Mouse (Mus musculus) monocyte, adult 2 months (primary cell): ENCODE measurements around the gene Oit3.

Experiments used
- DNase-seq, 2 experiments: peaks; one replicate each; pipeline ENCODE4 v3.0.0; 2022; ENCODE audit warnings: low spot score in 2 of 2, low read depth in 1 of 2

The Oit3 gene

DNA sequence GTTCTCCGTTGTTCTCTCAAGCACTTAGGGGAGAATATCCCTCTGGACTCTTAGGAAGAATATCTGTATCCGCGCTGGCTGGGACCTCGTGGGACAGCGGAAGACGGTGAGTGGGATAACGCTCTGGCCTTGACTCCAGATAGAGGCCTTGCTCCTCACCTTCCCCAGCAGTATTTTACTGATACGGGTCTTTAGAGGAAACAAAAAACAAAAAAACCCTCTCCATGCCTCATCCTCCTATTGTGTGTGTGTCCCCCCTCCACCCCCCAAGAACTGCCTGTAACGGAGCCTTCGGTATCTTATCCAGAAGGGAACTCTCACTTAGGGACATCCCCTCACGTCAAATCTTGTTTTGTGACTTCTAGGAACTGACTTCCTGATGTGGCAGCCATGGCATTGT lies at the start of gene Oit3:
Oit3 (minus strand) TSS at position 44 of the 400 bp plus-strand sequence.
- no peak for DNase-seq

DNA sequence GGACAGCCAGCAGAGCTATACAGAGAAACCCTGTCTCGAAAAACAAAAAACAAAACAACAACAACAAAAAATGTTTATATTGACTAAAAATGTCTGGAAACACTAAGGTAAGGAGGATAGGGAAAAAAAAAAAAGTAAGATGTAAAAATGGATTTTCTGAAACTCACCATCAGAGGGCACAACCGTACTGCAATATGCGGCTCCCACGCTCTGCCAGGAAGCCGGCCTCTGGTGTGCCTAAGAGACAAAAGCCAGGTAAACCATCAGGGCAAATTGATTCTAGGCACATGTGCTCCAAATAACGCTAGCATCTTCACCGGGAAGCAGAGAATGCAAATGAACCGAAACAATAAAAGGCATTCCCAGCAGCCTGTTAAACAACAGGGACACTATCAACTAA lies 49.3 kb upstream of the Oit3 start:
- no peak for DNase-seq

DNA sequence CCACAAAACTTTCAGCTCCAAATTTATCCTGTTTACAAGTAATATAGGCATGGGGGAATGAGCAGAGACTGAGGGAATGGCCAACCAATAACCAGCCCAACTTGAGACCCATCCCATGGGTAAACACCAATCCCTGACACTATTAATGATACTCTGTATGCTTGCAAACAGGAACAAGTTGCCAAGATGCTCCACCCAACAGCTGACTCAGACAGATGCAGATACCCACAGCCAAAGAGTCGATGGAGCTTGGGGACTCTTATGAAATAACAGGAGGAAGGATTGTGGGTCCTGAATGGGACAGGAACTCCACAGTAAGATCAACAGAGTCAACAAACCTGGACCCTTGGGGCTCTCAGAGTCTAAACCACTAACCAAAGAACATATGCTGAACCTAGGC lies 47.8 kb upstream of the Oit3 start:
- DNase-seq, result no peak

DNA sequence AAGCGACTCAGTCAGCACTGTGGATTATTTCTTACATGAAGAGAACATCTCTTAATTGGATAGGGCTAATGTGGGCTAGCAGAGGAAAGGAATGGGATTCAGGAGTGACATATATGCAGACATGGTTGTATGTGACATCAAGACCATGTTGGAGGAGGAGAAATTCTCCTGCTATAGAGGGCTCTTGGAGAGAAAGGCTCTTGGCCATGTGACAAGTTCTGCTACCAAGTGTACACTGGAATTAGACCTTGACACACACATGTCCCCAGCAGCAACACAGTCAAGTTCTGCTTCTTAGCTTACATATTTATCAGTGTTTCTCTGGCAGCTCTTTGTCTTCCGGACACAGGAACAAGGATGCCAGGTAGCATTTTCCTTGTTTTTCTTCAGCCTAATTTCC lies 45.8 kb upstream of the Oit3 start:
- no peak for DNase-seq

DNA sequence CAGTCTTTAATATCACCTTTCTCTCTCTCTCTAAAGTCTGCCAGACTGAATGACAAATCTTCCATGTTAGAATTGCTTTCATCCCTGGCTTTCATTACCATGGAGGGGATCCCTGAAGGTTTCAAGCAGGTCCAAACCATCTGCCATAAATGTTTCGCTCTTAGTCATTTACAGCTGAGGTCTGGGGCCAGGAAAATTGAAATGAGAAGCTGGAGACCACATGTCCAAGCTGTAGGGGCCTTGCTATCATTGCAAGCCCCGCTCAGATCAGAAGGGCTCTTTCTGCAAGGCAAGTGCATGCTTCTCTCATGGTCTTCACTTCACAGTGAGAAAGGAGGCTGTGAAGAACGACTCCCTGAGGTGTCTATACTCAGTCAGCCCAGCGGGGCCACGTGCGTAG lies 42.7 kb upstream of the Oit3 start:
- DNase-seq, result no peak

DNA sequence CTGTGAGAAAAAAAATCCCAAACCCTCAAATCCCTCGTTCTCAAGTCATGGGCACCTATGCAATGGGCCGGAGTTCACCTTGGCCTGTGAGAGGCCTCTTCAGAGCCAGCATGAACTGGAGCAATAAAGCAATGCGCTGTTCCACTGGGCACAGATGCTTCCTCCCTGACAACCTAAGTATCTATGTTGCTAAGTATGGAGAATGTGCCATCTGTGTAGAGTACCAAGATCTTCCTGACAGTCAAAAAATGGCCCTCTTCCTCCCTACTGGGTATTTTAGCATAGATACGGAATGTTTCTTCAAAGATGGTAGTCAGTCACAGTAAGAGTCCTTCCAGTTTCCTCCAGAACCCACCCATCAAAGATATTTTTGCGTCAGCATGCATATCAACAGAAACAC lies 39.8 kb upstream of the Oit3 start:
- no peak for DNase-seq

DNA sequence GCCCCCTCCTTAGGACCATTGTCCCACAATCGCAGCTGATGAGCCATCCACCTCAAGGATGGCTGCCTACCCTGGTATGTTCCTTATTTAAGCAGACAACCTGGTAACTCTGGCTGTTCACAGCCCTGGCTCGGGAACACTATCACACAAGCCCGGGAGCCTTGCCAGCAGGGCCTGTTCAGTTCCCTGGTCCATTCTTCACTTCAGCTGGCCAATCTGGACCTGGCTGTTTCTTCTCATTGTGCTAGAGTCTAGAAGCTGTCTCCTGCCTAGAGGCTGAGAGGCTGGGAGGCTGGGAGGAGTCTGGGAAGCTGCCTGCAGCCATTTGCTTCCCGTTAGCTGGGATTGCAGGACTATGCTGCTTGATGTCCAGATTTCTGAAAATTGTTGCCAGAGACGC lies 28.9 kb upstream of the Oit3 start:
- DNase-seq, result no peak

DNA sequence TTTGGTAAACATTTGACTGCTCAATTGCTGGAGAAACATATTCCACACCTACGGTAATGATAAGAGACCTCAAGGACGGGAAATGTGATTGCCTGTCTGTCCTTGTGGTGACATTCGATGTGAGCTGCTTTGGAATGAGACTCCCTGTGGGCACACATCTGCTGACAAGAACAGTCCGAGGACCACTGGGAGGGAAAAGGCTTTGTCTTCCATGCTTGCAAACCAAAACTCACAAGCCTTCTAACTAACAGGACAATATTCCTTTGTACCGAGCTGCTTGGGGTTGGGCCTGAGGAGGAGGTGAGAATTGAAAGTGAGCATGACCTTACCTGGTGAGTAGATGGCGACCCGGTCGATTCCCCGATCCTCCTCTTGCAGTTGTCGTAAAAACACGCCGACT lies 25.7 kb upstream of the Oit3 start:
- no peak for DNase-seq

DNA sequence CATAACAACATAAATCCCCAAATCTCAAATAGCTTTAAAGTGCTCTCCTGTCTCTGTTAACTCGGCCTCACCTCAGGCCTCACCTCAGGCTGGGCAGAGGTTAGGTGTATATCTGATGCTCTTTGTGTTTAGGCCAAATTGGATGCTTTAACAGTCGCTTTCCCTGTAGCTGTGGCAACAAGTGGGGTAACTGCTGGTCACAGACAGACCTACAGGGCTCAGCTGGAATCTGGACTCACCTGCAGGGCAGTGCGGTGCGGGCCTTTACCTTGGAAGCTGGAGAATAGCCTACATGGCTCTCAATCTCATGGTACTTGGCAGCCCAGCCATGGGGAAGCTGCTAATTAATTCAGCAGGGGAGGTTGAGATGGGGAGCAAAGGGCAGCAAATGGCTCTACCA lies 25.0 kb upstream of the Oit3 start:
- DNase-seq, result no peak

DNA sequence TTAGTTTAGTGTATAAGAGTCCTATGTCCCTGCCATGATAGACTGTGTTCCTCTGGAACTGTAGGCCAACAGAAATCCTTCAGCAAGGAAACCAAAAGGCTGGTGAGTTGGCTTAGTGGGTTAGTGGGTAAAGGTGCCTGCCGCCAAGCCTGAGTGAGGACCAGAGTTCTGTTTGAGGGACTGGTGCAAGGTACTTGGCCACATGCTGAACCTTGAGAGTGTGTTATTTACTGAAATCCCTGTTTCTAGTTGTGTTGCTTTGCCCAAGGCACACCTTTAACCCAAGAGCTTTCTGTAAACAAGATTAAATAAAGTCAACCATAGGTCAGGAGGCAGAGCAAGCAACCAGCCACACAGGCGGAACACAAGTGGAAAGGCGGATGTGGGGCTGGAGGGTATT lies 24.0 kb upstream of the Oit3 start:
- DNase-seq, result no peak

DNA sequence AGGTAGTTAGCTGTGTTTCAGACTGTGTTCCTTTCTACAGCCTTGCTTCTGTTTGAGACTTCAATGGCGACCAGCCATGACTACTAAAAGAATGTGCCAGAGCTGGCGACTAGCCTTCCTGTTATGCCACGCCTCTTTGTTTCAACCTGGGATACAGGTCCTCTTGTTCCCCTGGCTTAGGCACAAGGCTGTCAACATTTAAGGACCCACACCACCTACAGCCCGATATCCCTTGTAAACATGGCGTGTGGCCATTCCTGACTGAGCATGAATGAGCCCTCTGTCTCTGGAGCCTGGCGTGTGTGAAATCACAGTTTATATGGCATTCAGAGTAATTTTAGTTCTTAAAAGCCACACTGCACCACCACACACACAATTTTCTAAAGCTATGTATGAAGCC lies 20.7 kb upstream of the Oit3 start:
- no peak for DNase-seq

DNA sequence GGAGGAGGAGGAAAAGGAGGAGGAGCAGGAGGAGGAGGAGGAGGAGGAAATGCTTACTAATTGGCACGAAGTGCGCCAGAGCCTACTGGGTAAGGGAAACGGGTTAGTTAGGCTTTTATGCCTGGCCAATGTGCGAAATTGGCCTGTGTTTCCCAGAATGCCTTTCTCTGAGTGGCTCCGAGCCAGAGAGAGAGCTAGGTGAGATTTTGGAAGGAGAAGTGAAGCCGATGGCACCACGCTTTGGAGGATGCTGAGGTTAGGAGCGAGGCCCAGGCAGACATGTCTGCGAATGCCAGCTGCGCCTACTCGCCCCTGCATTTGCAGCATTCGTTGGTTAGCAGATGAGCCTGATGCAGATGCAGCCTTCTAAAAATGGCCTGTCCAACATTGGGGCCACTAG lies 18.2 kb upstream of the Oit3 start:
- DNase-seq, result no peak

DNA sequence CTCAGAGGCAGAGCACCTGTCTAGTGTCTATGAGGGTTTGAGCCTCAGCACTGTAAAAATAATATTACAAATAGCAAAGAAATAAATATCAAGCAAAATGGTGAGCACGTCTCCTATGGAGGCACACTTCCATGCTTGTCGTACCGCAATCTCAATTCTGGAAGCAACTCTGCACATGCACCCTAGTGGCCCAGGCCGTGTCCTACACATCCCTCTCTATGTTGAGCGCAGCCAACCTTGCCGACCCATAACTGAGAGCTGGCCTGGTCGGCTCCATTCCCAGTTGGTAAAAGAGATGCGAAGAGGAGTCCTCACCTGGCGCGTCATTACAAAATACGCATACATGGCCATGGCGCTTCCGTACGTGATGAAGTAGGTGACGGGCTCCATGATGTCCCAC lies 13.1 kb upstream of the Oit3 start:
- DNase-seq, result no peak

DNA sequence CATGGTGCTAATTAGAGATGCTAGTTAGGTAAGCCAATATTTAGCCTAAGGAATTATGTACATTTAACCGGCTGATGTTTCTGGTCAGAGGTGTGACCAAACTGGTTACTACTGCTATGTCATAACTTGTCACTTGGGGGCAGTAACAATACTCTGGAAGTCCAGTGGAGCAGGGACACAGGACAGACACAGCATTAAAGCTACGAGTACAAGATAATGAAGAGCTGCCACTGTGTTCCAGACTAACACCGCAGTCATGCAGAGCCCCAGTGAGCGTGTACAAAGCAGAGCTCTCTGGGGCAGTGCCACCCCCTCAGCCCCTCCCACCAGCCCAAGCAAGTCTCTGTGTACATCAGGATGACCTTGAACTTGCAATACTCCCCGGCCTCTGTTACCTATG lies 10.3 kb upstream of the Oit3 start:
- DNase-seq, result no peak

DNA sequence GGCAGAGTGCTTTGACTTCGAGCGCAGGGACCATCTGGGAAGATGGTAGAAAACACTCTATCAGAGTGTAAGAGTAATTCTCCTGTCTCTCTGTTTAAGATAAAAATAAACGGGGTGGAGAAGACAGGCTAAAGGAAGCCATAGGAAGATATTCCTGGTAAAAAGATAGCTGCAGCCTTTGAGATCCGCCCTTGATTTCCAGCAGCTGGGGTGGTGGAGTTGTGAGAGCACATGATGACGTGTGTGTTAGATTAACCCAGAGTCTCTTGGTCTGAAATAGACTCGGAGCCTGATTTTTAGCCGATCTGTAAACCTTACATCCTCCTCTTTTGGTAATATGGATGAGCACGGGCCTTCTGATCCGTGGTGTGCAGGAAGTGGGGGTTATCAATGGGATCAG lies 6.0 kb upstream of the Oit3 start:
- DNase-seq, result no peak

DNA sequence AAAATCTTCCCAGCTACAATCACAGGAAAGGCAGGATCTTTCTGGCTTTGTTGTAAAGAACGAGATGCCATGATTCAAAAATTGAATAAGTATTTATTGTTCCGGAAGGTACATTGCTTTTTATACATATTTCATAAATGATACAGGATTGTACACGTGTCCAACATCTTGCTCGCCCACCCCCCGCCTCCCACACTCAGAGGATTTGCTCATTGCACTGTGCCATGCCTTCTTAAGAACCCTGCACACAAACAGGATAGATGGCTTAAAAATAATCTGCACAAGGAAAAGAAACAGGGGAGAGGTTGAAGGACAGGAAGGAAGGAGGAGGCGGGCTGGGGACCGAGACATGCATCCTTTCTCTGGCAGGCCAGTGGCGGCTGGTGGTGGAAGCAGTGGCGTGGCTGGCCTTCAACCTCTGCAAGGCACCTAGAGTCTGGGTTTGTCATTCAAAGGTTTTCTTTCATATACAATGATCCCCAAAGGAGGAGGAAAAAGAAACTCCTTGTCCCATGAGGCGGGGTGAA lies 5.4 kb upstream of the Oit3 start:
- no peak for DNase-seq

DNA sequence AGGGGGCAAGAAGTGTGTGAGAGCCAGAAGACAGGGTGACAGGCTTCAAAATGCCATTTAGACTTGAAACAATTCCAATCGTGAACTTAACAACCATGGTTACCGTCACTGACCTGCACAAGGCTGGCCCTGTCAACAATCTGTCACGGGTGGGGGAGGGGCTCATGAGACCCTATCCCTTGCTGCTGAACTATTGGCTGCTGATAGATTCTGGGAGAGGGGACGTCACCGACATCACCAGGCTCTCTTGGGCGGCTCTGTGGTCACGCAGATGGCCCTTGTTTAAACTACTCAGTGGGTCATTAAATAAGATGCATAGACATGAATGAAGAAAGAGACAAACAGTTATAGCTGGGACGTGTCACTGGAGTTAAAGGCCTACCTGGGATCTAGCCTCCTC lies 3.1 kb upstream of the Oit3 start:
- DNase-seq, result no peak

DNA sequence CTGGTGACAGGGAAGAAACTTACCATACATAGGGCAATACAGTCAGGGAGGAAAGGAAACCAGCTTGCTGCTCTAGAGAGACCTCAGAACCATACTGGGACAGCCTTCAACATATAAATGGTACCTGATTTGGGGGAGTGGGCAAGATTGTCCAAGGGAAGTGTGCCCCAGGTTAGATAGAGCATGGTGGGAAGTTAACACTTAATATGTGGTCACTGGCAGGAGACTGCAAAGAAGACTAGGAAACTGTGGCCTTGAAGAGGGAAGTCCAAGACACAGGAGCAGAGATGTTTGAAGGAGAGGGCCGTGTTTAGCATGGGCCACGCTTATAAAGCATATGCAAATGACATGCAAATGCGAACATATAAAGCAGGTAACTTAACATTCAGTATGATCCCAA lies 2.5 kb upstream of the Oit3 start:
- no peak for DNase-seq

DNA sequence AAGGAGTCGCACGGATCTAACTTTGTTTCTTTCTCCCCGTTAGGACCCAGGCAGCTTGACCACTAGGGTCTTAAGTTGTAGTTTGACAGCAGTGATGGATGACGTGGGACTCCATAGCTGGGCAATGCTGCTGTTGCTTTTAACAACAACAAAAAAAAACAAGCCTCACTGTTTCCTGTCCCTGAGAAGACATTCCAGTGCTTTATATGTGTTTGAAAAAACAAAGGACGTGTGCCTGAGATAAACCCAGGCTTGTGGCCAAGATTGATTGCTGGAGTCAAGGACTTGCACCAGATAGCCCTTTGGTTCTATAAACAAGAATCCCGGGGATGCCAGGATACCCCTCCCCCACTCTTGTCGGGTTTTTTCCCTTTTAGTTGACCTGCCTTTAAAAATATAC lies 1.6 kb upstream of the Oit3 start:
- DNase-seq, result no peak

DNA sequence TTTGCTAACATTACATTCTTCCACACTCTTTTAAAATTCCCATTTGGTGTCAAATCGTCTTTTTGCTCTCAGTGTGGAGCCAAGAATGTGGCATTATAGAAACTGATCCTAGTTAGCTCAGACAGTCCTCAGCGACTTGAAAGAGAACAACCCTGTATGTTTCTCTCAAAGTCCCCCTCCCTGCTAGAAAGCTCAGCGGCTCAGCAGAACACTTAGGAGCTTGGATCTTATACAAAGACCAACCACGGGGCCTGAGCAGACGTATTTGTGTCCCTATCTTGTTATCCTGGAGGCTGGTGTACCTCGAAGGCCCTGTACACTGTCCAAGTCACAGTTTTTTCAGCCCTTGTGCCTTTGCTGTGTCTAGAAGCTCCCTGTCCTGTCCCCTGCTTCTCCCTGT lies 1.4 kb downstream of the Oit3 start:
- no peak for DNase-seq

DNA sequence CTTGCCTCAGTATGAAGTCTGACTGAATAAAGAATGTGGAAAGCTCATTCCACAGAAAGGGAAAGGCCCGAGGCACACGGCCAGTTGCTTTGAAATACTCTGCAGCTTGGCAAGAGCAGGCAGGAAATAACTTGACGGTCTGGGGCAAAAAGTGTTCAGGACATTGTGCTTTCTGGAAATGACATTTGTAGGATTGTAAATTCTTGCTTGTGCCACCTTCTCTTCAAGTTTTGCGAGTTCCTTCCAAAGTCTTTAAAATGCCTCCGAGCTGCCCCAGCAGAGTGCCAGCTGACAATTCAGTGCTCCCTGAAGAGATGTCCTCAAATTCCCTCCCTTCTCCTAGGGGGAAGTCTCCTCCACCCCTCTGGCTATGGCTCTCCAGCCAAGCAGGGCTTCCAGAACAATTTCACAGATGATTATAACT lies 2.1 kb downstream of the Oit3 start:
- DNase-seq, result no peak

DNA sequence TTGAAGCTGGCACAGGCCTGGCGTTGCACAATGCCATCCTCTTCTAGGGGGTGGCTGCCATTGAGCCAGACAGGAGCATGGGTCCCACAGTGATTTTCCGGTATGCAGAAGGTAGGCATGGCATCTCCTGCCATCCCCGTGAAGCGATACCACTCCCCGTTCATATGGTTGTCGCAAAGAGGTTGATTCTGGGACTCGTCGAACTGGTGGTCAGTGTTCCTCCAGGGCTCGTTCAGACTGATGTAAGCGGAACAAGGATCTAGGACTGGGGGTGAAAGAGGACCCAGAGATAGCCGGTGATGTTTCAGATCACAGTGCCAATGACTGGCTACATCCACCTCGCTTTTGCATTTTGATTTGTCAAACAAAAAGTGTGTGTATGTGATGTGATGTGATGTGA lies 2.9 kb downstream of the Oit3 start:
- no peak for DNase-seq

DNA sequence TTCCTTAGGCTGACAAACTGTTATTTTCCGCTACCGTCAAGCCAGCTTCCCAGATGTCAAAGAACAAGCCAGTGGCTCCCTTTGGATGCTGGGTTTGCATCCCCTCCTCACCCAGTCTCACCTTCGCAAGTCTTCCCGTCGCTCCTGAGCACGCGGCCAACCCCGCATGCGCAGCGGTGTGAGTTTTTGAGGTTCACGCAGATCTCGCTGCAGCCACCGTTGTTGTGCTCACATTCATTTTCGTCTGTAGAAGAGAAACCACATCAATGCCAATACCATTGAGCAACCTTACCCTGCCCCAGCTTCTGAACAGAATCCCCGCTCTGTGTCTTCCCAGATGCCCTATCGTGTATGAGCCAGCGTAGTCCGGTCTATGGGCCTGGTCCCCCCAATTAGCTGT lies 5.8 kb downstream of the Oit3 start:
- no peak for DNase-seq

DNA sequence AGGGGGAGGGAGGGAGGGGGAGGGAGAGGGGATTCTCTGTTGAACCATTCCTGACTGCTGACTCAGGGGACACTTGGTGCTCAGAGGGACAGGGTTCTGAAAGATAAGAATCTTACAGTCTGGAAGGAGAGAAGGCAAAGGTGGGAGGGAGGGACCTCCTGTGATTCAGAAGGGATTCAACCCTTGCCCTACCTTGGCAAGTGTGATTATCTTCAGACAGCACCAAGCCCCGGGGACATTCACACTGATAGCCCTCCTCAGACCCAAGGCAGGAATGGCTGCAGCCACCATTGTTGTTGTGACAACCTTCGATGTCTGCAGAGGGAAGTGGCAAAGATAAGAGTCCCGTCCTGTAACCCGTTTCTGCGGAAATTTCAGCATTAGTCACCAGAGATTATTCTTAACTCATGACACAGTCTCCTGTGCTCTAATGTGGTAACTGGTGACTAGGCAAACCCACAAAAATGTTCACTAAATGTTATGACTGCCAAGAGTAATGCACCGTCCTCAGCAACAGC lies 10.8 kb downstream of the Oit3 start:
- DNase-seq, result no peak
